Mouse (Mus musculus): ENCODE results near the gene Cdh11.

DNA sequence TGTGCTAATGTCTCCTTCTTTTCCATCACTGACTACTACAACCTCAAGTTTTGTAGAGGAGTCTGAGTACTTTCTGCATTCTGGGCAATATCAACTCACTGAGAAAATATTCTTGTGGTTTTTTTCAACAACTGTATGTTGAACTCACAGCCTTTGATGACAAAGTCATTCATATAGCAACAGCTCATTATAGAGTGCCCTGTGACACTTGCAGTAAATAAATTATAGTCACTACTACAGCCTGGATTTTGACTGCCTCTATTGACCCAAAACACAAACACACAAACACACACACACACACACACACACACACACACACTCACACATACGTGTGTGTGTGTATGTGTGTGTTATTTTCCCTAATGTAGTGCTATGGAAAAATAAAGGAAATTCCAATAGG lies 10.8 kb downstream of the Cdh11 start:
- TF ChIP-seq EP300 (IDR thresholded peaks at IDR 0.05): 0 out of 2 replicates have a peak, but pooled peaks have one; percentile 23
- TF ChIP-seq CTCF (IDR thresholded peaks at IDR 0.05): no peak

All from lung, postnatal 0 days (tissue).